Mouse (Mus musculus): Measurements from ENCODE around the gene Fam20b.

Gene Fam20b

GRCm38 (mm10) chr1:156730802-156731201, 11.9 kb upstream of the Fam20b start:
- peak; percentile 78 for DNase-seq (ENCODE audit: low read depth, low spot score)

- DNase-seq (ENCODE audit: low read depth, low spot score) = no peak
These were observed 8.6 kb upstream of the Fam20b start for GRCm38 (mm10) chr1:156727234-156728108.

GRCm38 (mm10) chr1:156722089-156722488, 3.2 kb upstream of the Fam20b start:
- no peak for DNase-seq (ENCODE audit: low read depth, low spot score)

GRCm38 (mm10) chr1:156720046-156720445, 1.2 kb upstream of the Fam20b start:
- no peak for DNase-seq (ENCODE audit: low read depth, low spot score)

GRCm38 (mm10) chr1:156718286-156718949, 468 bp downstream of the Fam20b start:
- peak; percentile 72 for DNase-seq (ENCODE audit: low read depth, low spot score)

GRCm38 (mm10) chr1:156717751-156718285, 1.1 kb downstream of the Fam20b start:
- DNase-seq (ENCODE audit: low read depth, low spot score) = no peak

GRCm38 (mm10) chr1:156716681-156717080, 2.2 kb downstream of the Fam20b start:
- DNase-seq (ENCODE audit: low read depth, low spot score) = no peak

- no peak for DNase-seq (ENCODE audit: low read depth, low spot score)
These were observed 8.3 kb downstream of the Fam20b start for GRCm38 (mm10) chr1:156710472-156711098.

GRCm38 (mm10) chr1:156708672-156709071, 10.2 kb downstream of the Fam20b start:
- no peak for DNase-seq (ENCODE audit: low read depth, low spot score)

GRCm38 (mm10) chr1:156705696-156706285, 13.1 kb downstream of the Fam20b start:
- DNase-seq (ENCODE audit: low read depth, low spot score) = no peak

GRCm38 (mm10) chr1:156703444-156703843, 15.4 kb downstream of the Fam20b start:
- DNase-seq (ENCODE audit: low read depth, low spot score) = no peak

- DNase-seq (ENCODE audit: low read depth, low spot score) = no peak
These were observed 16.7 kb downstream of the Fam20b start for GRCm38 (mm10) chr1:156702151-156702550.

- DNase-seq (ENCODE audit: low read depth, low spot score) = no peak
These were observed 32.7 kb downstream of the Fam20b start for GRCm38 (mm10) chr1:156686025-156686661.

GRCm38 (mm10) chr1:156679599-156679998, 39.3 kb downstream of the Fam20b start:
- DNase-seq (ENCODE audit: low read depth, low spot score) = no peak

GRCm38 (mm10) chr1:156677230-156677629, 41.7 kb downstream of the Fam20b start:
- DNase-seq (ENCODE audit: low read depth, low spot score) = peak; percentile 84

GRCm38 (mm10) chr1:156676596-156676995, 42.3 kb downstream of the Fam20b start:
- DNase-seq (ENCODE audit: low read depth, low spot score) = no peak

- DNase-seq (ENCODE audit: low read depth, low spot score) = peak; percentile 91
These were observed 42.7 kb downstream of the Fam20b start for GRCm38 (mm10) chr1:156676171-156676570.

GRCm38 (mm10) chr1:156674195-156675000, 44.5 kb downstream of the Fam20b start, which contains the start of gene Tor3a:
Gene Tor3a (minus strand): TSS chr1:156674356.
- DNase-seq (ENCODE audit: low read depth, low spot score) = peak; percentile 78

- DNase-seq (ENCODE audit: low read depth, low spot score) = peak; percentile 61
These were observed 45.3 kb downstream of the Fam20b start for GRCm38 (mm10) chr1:156673476-156674194.

All from R1 (cell line).